Mouse (Mus musculus): Measurements from ENCODE around the gene Akr1c21. TPM values are rescaled to one million over a fixed set of nuclear protein-coding genes. Genes with fewer than 3 reads are reported as not detected.
"Not testable (repeated sequence)": the region's sequence is repeated elsewhere in the genome, so short reads cannot be mapped to it uniquely, and the experiment has no call there.

Akr1c21 gene
- polyA plus RNA-seq (2014; fragmentation: Nextera tagmentation; extraction: Ambion mirVana): not detected in 2 replicates

DNA sequence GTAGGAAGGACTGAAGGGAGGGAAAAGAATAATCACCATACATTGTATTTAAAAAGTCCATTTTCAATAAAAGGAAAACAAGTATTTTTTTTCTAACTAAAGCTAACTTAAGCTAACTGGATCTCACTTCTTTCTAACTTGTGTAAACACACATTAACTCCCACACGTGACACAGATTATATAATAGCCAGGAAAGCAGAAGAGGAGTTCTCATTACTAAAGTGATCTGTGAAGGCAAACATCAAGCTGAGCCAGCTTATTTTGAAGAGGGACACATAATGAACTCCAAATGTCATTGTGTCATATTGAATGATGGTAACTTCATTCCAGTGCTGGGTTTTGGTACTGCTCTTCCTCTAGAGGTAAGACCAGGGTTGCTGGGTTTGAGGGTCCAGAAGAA is at the start of gene Akr1c21:
Gene Akr1c21 (plus strand): TSS at position 205 of the 400 bp plus-strand sequence.
- WGBS: 42% methylated on average over 1 of the region's 1 CpGs
- H3K9ac ChIP-seq: no peak within 1 kb of the TSS
- DNase-seq (no peak), ATAC-seq (ENCODE audit: insufficient read depth) (no peak)
- H3K27me3 ChIP-seq (ENCODE audit: insufficient read depth, low read length): no peaks in the 10 kb centered on the region
- H3K27ac ChIP-seq (ENCODE audit: low read depth): no peak within 1 kb of the TSS
- no peak within 1 kb of the TSS for H3K4me3 ChIP-seq (ENCODE audit: low read depth, low read length)
- no peaks in the 10 kb centered on the region for H3K9me3 ChIP-seq (ENCODE audit: low read depth, low read length)
- TF ChIP-seq CTCF (IDR thresholded peaks at IDR 0.05; ENCODE audit: low read depth): no peak
- H3K4me2 ChIP-seq: no peak within 1 kb of the TSS
- no peaks in the 10 kb centered on the region for H3K4me1 ChIP-seq (ENCODE audit: insufficient read depth)
- no peaks in the 10 kb centered on the region for H3K36me3 ChIP-seq (ENCODE audit: insufficient read depth)

DNA sequence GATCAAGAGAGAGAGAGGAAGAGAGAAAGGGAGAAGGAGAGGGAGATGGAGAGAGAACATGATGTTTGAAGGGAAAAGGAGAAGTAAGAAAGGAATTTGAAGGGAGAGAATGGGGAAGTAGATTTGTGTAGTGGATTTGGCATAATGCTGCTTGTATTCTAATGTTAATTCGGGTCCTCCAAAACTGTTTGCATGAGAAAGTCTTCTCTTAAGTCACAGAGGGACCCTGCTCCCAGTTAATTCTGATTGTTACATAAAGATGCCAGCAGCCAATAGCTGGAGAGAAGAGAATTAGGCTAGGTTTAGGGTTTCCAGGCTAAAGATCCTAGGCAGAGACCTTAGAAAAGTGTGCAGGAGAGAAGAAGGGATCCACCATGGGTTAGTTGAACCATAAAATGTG is 14.7 kb upstream of the Akr1c21 start:
- Histone ChIP-seq H3K9me3 (ENCODE audit: low read depth, low read length) (no peaks in the 10 kb centered on the region), H3K27me3 (ENCODE audit: insufficient read depth, low read length) (no peaks in the 10 kb centered on the region), H3K36me3 (ENCODE audit: insufficient read depth) (no peaks in the 10 kb centered on the region), H3K4me2 (no peak overlapping the region), H3K4me3 (ENCODE audit: low read depth, low read length) (no peak overlapping the region), H3K9ac (no peak overlapping the region), H3K27ac (ENCODE audit: low read depth) (no peak overlapping the region), H3K4me1 (ENCODE audit: insufficient read depth) (no peaks in the 10 kb centered on the region)
- ATAC-seq (ENCODE audit: insufficient read depth) (no peak), DNase-seq (no peak)
- 58% methylated on average over 1 of the region's 1 CpGs for WGBS
- TF ChIP-seq CTCF (IDR thresholded peaks at IDR 0.05; ENCODE audit: low read depth): no peak

DNA sequence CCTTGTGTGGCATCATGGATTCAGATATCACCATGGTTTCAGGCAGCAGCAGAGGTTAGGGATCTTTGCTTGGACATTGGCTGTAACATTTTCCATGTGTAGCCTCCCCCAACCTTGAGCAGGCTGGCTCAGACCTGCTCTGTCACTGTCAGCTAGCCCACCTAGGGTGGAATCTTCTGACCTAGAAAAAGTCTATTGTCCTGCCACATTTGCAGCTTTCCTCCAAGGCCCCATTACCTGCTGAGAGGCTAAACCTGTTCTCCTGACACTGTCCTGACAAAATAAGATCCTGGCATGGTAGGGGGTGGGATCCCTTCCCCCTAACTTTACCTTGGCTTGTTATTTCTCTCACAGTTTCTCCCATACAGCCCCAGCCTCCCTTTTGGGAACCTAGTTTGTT is 13.4 kb upstream of the Akr1c21 start:
- no peak for ATAC-seq (ENCODE audit: insufficient read depth)

DNA sequence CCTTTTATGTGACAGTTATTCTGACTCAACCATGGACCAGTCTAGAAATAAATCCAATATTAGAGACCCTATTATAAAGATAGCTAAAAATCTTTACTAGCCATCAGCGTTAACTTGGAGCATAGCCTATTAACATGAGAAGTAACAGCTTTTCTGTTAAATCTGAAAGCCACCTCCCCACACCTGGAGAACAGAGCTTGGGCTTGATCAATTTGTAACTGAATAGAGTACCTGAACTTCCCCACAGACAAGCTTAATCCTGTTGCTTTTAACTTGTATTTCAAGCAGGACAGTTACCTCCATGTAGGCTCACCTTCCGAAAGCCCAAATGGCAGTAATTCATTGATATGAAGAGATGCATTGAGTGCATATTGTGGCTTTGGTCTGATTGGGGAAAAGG is 7.9 kb upstream of the Akr1c21 start:
- no peak overlapping the region for H3K4me2 ChIP-seq
- no peak for TF ChIP-seq CTCF (IDR thresholded peaks at IDR 0.05; ENCODE audit: low read depth)
- no peaks in the 10 kb centered on the region for H3K27me3 ChIP-seq (ENCODE audit: insufficient read depth, low read length)
- 81% methylated on average over 2 of the region's 2 CpGs for WGBS
- DNase-seq: no peak
- no peaks in the 10 kb centered on the region for H3K36me3 ChIP-seq (ENCODE audit: insufficient read depth)
- H3K9ac ChIP-seq: no peak overlapping the region
- H3K27ac ChIP-seq (ENCODE audit: low read depth): no peak overlapping the region
- no peak overlapping the region for H3K4me3 ChIP-seq (ENCODE audit: low read depth, low read length)
- no peaks in the 10 kb centered on the region for H3K4me1 ChIP-seq (ENCODE audit: insufficient read depth)
- H3K9me3 ChIP-seq (ENCODE audit: low read depth, low read length): no peaks in the 10 kb centered on the region
- no peak for ATAC-seq (ENCODE audit: insufficient read depth)

More for the DNA sequence above, 13.4 kb upstream of the Akr1c21 start:
- TF ChIP-seq CTCF (IDR thresholded peaks at IDR 0.05; ENCODE audit: low read depth): no peak
- Histone ChIP-seq H3K9ac (no peak overlapping the region), H3K27me3 (ENCODE audit: insufficient read depth, low read length) (no peaks in the 10 kb centered on the region), H3K4me3 (ENCODE audit: low read depth, low read length) (no peak overlapping the region), H3K4me2 (no peak overlapping the region), H3K4me1 (ENCODE audit: insufficient read depth) (no peaks in the 10 kb centered on the region), H3K36me3 (ENCODE audit: insufficient read depth) (no peaks in the 10 kb centered on the region), H3K9me3 (ENCODE audit: low read depth, low read length) (no peaks in the 10 kb centered on the region), H3K27ac (ENCODE audit: low read depth) (no peak overlapping the region)
- DNase-seq: no peak

DNA sequence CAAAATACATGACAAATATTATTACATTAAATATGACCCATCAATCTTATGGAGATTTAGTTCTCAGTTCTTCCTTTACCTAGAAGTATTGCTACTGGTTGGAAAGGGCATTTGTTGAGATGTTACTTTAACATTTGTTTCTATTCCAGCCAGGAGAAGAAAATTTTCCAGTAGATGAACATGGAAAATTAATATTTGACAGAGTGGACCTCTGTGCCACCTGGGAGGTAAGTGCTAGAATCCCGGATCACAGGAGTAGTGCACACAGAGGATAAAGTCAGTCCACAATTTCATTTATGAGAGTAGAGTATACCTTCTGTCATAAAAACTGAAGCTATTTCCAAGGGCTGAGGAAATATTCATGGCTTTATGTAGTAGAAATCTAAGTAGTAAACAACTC is 3.0 kb downstream of the Akr1c21 start:
- ATAC-seq (ENCODE audit: insufficient read depth) (no peak), DNase-seq (no peak)
- no peak overlapping the region for H3K4me3 ChIP-seq (ENCODE audit: low read depth, low read length)
- H3K27me3 ChIP-seq (ENCODE audit: insufficient read depth, low read length): no peaks in the 10 kb centered on the region
- no peak for TF ChIP-seq CTCF (IDR thresholded peaks at IDR 0.05; ENCODE audit: low read depth)
- H3K27ac ChIP-seq (ENCODE audit: low read depth): no peak overlapping the region
- H3K9me3 ChIP-seq (ENCODE audit: low read depth, low read length): no peaks in the 10 kb centered on the region
- H3K4me1 ChIP-seq (ENCODE audit: insufficient read depth): no peaks in the 10 kb centered on the region
- H3K36me3 ChIP-seq (ENCODE audit: insufficient read depth): no peaks in the 10 kb centered on the region
- whole genome bisulfite sequencing: 92% methylated on average over 1 of the region's 1 CpGs
- H3K9ac ChIP-seq: no peak overlapping the region
- no peak overlapping the region for H3K4me2 ChIP-seq

DNA sequence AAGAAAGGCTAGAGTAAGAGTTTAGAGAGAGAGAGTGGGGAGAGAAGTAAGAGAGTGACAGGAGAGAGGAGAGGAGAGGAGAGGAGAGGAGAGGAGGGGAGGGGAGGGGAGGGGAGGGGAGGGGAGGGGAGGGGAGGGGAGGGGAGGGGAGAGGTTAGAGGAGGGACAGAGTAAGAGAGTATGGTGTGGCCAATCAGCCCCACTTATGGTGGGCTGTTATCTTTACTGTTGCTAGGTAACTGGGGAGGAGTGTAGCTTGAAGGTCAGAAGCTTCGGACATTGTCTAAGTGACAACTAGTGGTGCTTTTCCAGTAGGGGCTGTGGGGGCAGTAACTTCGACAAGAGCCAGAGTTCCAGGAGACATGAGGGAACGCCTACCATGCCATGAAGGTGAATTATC is 29.6 kb downstream of the Akr1c21 start:
- H3K9me3 ChIP-seq (ENCODE audit: low read depth, low read length); H3K27me3 ChIP-seq (ENCODE audit: insufficient read depth, low read length); H3K9ac ChIP-seq; H3K4me3 ChIP-seq (ENCODE audit: low read depth, low read length); H3K27ac ChIP-seq (ENCODE audit: low read depth); H3K36me3 ChIP-seq (ENCODE audit: insufficient read depth); H3K4me1 ChIP-seq (ENCODE audit: insufficient read depth); ATAC-seq (ENCODE audit: insufficient read depth); H3K4me2 ChIP-seq; DNase-seq: not testable (repeated sequence)
- 65% methylated on average over 3 of the region's 3 CpGs for WGBS

DNA sequence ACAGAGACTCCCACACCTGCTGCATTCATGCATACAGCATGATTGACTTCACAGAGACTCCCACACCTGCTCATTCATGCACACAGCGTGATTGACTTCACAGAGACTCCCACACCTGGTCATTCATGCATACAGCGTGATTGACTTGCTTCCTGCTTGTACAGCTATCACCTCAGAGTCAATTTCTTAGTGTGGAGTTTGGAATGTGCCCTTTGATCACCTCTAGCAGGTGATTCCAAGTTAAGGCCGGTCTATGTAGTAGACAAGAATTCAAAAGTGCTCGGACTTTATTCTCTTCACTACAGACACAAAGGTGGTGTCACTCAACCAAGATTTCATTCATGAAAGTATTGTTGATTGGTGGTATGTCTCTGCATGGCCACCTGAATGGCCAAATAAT is 32.9 kb downstream of the Akr1c21 start:
- WGBS: 87% methylated on average over 4 of the region's 4 CpGs
- ATAC-seq (ENCODE audit: insufficient read depth) (no peak), DNase-seq (no peak)
- H3K9me3 ChIP-seq (ENCODE audit: low read depth, low read length): no peaks in the 10 kb centered on the region
- H3K27ac ChIP-seq (ENCODE audit: low read depth): no peak overlapping the region
- no peak overlapping the region for H3K4me2 ChIP-seq
- TF ChIP-seq CTCF (IDR thresholded peaks at IDR 0.05; ENCODE audit: low read depth): no peak
- H3K4me1 ChIP-seq (ENCODE audit: insufficient read depth): no peaks in the 10 kb centered on the region
- H3K36me3 ChIP-seq (ENCODE audit: insufficient read depth): no peaks in the 10 kb centered on the region
- H3K9ac ChIP-seq: no peak overlapping the region
- no peak overlapping the region for H3K4me3 ChIP-seq (ENCODE audit: low read depth, low read length)
- no peaks in the 10 kb centered on the region for H3K27me3 ChIP-seq (ENCODE audit: insufficient read depth, low read length)

DNA sequence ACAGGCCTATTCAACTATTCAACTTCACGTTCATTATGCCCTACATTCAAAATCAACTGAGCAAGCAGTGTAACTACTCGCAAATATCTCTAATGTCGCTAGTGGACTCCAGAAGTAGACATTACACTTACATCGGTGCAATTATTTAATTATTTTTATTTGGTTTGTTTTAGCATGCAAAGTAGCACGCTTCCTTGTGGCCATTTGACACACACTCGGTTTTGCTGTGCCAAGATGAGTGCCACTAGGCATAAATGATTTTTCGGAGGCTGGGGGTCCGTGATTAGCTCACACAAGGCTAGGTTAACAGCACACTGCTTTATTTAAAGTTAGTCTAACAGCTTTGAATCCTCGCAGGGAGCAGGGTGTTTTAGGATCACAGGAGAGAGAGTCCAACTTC is 34.7 kb downstream of the Akr1c21 start:
- ATAC-seq (ENCODE audit: insufficient read depth) (peak; percentile 43), DNase-seq (peak; percentile 47)
- peak overlapping the region; percentile 52 for H3K9ac ChIP-seq
- TF ChIP-seq CTCF (IDR thresholded peaks at IDR 0.05; ENCODE audit: low read depth): 0 out of 2 replicates have a peak, but pooled peaks have one; percentile 18
- H3K4me1 ChIP-seq (ENCODE audit: insufficient read depth): no peaks in the 10 kb centered on the region
- peak overlapping the region; percentile 60 for H3K4me2 ChIP-seq
- peak overlapping the region; percentile 48 for H3K4me3 ChIP-seq (ENCODE audit: low read depth, low read length)
- H3K27ac ChIP-seq (ENCODE audit: low read depth): peak overlapping the region; percentile 52; the same call in 1 of the 2 replicates
- H3K36me3 ChIP-seq (ENCODE audit: insufficient read depth): no peaks in the 10 kb centered on the region
- H3K9me3 ChIP-seq (ENCODE audit: low read depth, low read length): no peaks in the 10 kb centered on the region
- no peaks in the 10 kb centered on the region for H3K27me3 ChIP-seq (ENCODE audit: insufficient read depth, low read length)
- WGBS: 18% methylated on average over 9 of the region's 9 CpGs
